Mouse (Mus musculus): ENCODE measurements around the gene Mosmo. TPM values are rescaled to one million over a fixed set of nuclear protein-coding genes. Genes with fewer than 3 reads are reported as not detected.

The Mosmo gene
- total RNA-seq, 4 experiments from 2014 or later, result 24.7 to 37.7 (median 32.3) TPM

DNA sequence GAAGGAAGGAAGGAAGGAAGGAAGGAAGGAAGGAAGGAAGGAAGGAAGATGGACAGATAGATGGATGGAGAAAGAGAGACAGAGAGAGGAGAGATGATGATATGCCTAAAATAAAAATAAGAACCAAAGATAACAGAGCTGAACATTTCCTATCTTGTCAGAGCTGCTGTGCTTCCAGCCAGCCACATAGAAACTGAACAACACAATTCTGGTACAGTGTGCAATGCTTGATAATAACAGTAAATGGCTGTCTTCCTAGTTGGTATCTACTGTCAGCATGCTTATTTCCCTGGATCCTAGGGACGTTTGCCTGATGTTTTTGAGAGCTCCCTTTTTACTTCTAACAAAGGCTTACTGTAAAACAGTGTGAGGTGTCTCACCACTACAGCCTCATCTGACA, 94.0 kb downstream of the Mosmo start:
- no peak for DNase-seq (ENCODE audit: low spot score)

DNA sequence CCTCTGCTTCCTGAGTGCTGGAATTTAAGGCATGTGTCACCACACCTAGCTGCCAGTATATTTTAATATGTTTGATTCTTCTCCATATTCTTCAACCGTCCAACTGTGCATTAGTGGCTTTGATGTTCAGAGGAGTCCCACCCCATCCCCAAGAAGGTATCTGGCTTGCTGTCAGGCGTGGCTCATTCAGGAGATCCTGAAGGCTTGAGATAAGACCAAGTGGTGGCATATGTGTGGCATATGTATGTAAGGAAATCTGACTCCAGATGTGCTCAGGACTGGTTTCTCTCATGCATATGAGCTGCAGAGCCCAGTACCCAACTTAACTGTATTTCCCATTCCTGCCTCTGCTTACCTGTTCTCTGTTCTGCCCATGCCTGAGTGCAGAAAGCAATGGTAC, 100.6 kb downstream of the Mosmo start:
- DNase-seq (ENCODE audit: low spot score), result no peak

Other genes starting within 250 kb of the Mosmo start
- 1,000 to 10,000 TPM; 1,123 to 1,294 (median 1,155) TPM for gene Uqcrc2, start 42.4 kb upstream of the Mosmo start, total RNA-seq (2022)
- not detected for gene Pdzd9, start 7.3 kb upstream of the Mosmo start, total RNA-seq (2022)
- gene Vwa3a, start 61.7 kb downstream of the Mosmo start, total RNA-seq (2022), result 1 to 10 TPM; 1.7 to 4.6 (median 3.9) TPM
- gene Gm5737, start 134.7 kb downstream of the Mosmo start, total RNA-seq (2022), result not detected
- gene Eef2k, start 165.2 kb downstream of the Mosmo start, total RNA-seq (2022), result 10 to 100 TPM; 23.0 to 42.1 (median 30.7) TPM
- gene Polr3e, start 240.1 kb downstream of the Mosmo start, total RNA-seq (2022), result 1 to 10 TPM; 7.9 to 9.5 (median 8.6) TPM